In the genomic region with DNA sequence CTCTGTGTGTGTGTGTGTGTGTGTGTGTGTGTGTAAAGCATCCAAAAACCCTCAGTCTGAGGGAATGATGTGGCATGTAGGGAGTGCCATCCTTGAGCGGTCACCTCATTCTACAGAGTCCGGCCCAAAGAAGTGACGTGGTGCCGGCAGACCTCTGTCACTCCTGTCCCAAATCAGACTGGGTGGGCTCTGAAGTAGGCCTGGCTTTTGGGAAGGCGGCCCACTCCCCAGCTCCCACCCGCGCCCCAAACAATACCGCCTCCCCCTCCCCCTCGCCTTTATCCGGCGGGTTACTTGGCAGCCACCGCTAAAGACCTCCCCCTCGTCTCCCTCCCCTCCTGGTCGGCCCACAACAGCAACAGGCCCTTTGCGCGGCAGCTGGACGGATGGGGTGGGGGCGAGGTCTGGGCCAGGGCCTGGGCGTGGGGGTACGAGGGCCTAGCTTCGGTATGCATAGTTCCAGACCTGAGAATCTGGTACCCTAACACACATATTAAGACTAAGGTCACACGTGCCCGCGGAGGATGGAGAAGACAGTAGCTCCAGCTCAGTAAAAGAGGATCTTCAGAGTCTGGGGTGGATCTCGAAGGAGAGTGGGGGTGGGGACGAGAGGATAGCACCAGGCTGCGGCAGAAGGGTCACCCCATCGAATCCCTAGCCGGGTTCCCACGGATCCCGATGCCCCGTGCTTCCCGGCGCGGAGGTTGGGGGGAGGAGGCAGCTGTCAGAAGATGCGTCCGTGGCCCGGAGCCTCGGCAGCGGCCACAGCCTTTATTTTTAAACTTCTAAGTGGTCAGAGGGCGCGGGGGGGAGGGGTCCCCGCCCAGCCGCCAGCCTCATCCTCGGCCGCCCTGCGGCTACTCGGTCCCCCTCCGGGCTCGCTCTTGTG, we compare ENCODE assay signal across 8 mouse cellular contexts. TPM values are rescaled to one million over a fixed set of nuclear protein-coding genes. Genes with fewer than 3 reads are reported as not detected.
DNase-seq lines count a peak whose midpoint lies in the region; ATAC-seq and TF ChIP-seq lines count a peak whose summit lies in the region.

No protein-coding gene starts in this region.

- peak overlapping the region; percentile 99 for H3K27ac ChIP-seq in kidney, adult 2 months (ENCODE audit: insufficient read depth, low read depth, low read length)
- peak overlapping the region; percentile 92 for H3K27ac ChIP-seq in forebrain, embryonic 11.5 days (ENCODE audit: low read depth, low read length)
- peak overlapping the region; percentile 94 for H3K27ac ChIP-seq in lung, embryonic 15.5 days

- H3K9me3 ChIP-seq in forebrain, embryonic 11.5 days (ENCODE audit: control insufficient read depth, low read length): no peaks in the 10 kb centered on the region
- H3K9me3 ChIP-seq in lung, embryonic 15.5 days: no peaks in the 10 kb centered on the region

- WGBS in kidney, adult 2 months: 4% methylated on average over 50 of the region's 50 CpGs
- under 1% methylated on average over 50 of the region's 50 CpGs for WGBS in forebrain, embryonic 11.5 days
- WGBS in lung, embryonic 15.5 days: under 1% methylated on average over 50 of the region's 50 CpGs

- H3K9ac ChIP-seq in forebrain, embryonic 11.5 days (ENCODE audit: low read length): peak overlapping the region; percentile 96
- H3K9ac ChIP-seq in lung, embryonic 15.5 days: peak overlapping the region; percentile 98

- H3K4me1 ChIP-seq in kidney, adult 2 months (ENCODE audit: control insufficient read depth, insufficient read depth, low read length): peaks cover 11% of the 10 kb centered on the region
- peaks cover 28% of the 10 kb centered on the region for H3K4me1 ChIP-seq in forebrain, embryonic 11.5 days (replicated peaks; ENCODE audit: control insufficient read depth, insufficient read depth, low read length)
- peaks cover 74% of the 10 kb centered on the region for H3K4me1 ChIP-seq in lung, embryonic 15.5 days

- H3K4me3 ChIP-seq in kidney, adult 2 months (ENCODE audit: insufficient read depth, low read depth, low read length): peak overlapping the region; percentile 91
- peak overlapping the region; percentile 93 for H3K4me3 ChIP-seq in forebrain, embryonic 11.5 days (ENCODE audit: low read depth, low read length)
- peak overlapping the region; percentile 97 for H3K4me3 ChIP-seq in lung, embryonic 15.5 days

- TF ChIP-seq CTCF in kidney, adult 2 months (conservative IDR thresholded peaks at IDR 0.05; ENCODE audit: insufficient read depth, insufficient read length, low read depth, low read length): no peak

- no peaks in the 10 kb centered on the region for H3K36me3 ChIP-seq in kidney, adult 2 months (ENCODE audit: control insufficient read depth, insufficient read depth, low read length)
- no peaks in the 10 kb centered on the region; the same call in 1 of the 2 replicates for H3K36me3 ChIP-seq in forebrain, embryonic 11.5 days (ENCODE audit: control insufficient read depth, insufficient read depth, low read length)
- no peaks in the 10 kb centered on the region for H3K36me3 ChIP-seq in lung, embryonic 15.5 days

- no peaks in the 10 kb centered on the region for H3K27me3 ChIP-seq in kidney, adult 2 months (replicated peaks; ENCODE audit: control insufficient read depth, insufficient read depth, low read length)
- no peaks in the 10 kb centered on the region for H3K27me3 ChIP-seq in forebrain, embryonic 11.5 days (ENCODE audit: control insufficient read depth, insufficient read depth, low read length)
- H3K27me3 ChIP-seq in lung, embryonic 15.5 days: no peaks in the 10 kb centered on the region

- peak; percentile 49 for ATAC-seq in forebrain, embryonic 11.5 days (replicated peaks; ENCODE audit: low FRiP score)
- ATAC-seq in lung, embryonic 15.5 days (ENCODE audit: borderline replicate concordance, extremely low read depth, low FRiP score, low TSS enrichment): peak; percentile 7; the same call in 1 of the 2 replicates

- no peak for TF ChIP-seq POLR2A in kidney, adult 2 months (IDR thresholded peaks at IDR 0.05; ENCODE audit: low read depth, low read length)

- DNase-seq in kidney, adult 2 months: peak; percentile 50
- DNase-seq in kidney, adult 18-20 months: no peak
- peak; percentile 45 for DNase-seq in R1 (ENCODE audit: low read depth, low spot score)
- peak; percentile 82 for DNase-seq in forebrain, embryonic 11.5 days (ENCODE audit: low spot score)
- peak; percentile 61 for DNase-seq in induced T-regulatory cell, adult 2 months (ENCODE audit: low read depth)
- peak; percentile 79 for DNase-seq in retina, postnatal 1 day
- DNase-seq in frontal cortex, postnatal 36 days (ENCODE audit: low spot score in 2 of 2): no peak

- H3K4me2 ChIP-seq in forebrain, embryonic 11.5 days (ENCODE audit: low read depth, low read length, severe bottlenecking): peak overlapping the region; percentile 61
- H3K4me2 ChIP-seq in lung, embryonic 15.5 days: peak overlapping the region; percentile 91

RNA-seq across cellular contexts. Expression of a gene that starts 0.8 kb away (rescaled TPM):
- polyA plus RNA-seq in kidney, adult 2 months (2012; rRNA removed): 28.3 and 30.3 TPM in 2 replicates
- 80.6 and 83.5 TPM in 2 replicates for polyA plus RNA-seq in forebrain, embryonic 11.5 days (2014; fragmentation: Nextera tagmentation; extraction: Ambion mirVana)
- 40.8 and 45.3 TPM in 2 replicates for polyA plus RNA-seq in lung, embryonic 15.5 days (2015; fragmentation: Nextera tagmentation; extraction: Ambion mirVana)

RNA-seq across cellular contexts. Expression of a gene that starts 6.8 kb away (rescaled TPM):
- 57.7 and 75.5 TPM in 2 replicates for polyA plus RNA-seq in kidney, adult 2 months (2012; rRNA removed)
- 23.3 and 25.7 TPM in 2 replicates for polyA plus RNA-seq in forebrain, embryonic 11.5 days (2014; fragmentation: Nextera tagmentation; extraction: Ambion mirVana)
- 106 and 108 TPM in 2 replicates for polyA plus RNA-seq in lung, embryonic 15.5 days (2015; fragmentation: Nextera tagmentation; extraction: Ambion mirVana)

RNA-seq across cellular contexts. Expression of a gene that starts 31.2 kb away (rescaled TPM):
- 0.27 and 0.31 TPM in 2 replicates for polyA plus RNA-seq in kidney, adult 2 months (2012; rRNA removed)
- 18.0 and 20.4 TPM in 2 replicates for polyA plus RNA-seq in forebrain, embryonic 11.5 days (2014; fragmentation: Nextera tagmentation; extraction: Ambion mirVana)
- polyA plus RNA-seq in lung, embryonic 15.5 days (2015; fragmentation: Nextera tagmentation; extraction: Ambion mirVana): 5.4 and 5.8 TPM in 2 replicates

RNA-seq across cellular contexts. Expression of a gene that starts 52.8 kb away (rescaled TPM):
- 40.4 and 51.0 TPM in 2 replicates for polyA plus RNA-seq in kidney, adult 2 months (2012; rRNA removed)
- 251 and 263 TPM in 2 replicates for polyA plus RNA-seq in forebrain, embryonic 11.5 days (2014; fragmentation: Nextera tagmentation; extraction: Ambion mirVana)
- polyA plus RNA-seq in lung, embryonic 15.5 days (2015; fragmentation: Nextera tagmentation; extraction: Ambion mirVana): 228 and 230 TPM in 2 replicates

Comparison
In these comparisons a context has a peak if more than half of its experiments do, and no peak if none do; other contexts are left out.
1. DNase-seq: peak in kidney, adult 2 months (single experiment), R1 (single experiment), forebrain, embryonic 11.5 days (single experiment), induced T-regulatory cell, adult 2 months (single experiment) and retina, postnatal 1 day (single experiment); none in kidney, adult 18-20 months (single experiment) and frontal cortex, postnatal 36 days (0 of 2).
2. Peak in every context shown above with its lines, with median percentiles within 50 percentile points of each other: H3K27ac ChIP-seq and H3K4me3 ChIP-seq.